Mouse (Mus musculus): ENCODE measurements at regions not wholly inside any gene's neighbourhood (a gene's known extent, or its start where the extent isn't known, plus 50 kb on each side); places are given as distances from the start of the nearest gene placed in this dataset.

DNA sequence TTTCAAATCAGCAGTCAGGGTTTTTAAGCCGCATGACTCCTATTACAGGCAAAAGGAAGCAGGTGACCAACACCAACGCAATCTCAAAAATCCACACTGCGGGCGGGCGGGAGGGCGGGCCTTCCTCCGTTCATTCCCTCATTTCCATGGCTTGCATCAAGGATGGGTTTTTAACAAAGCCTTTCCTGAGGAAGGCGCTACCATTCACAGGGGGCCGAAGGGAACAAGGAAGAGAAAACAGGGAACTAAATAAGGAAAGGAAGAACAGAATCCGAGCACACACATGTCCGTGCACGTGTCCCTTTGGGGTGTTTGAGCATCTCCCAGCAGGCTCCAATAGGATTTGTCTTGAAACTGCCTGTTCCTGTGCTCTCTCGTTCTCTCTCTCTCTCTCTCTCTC is 421.0 kb upstream of the Jarid2 start:
- DNase-seq (ENCODE audit: low read depth), result peak; percentile 24
- TF ChIP-seq POLR2A (IDR thresholded peaks at IDR 0.05; ENCODE audit: borderline replicate concordance, extremely low read depth, insufficient read depth, insufficient read length, poor library complexity, severe bottlenecking) (no peak), CTCF (IDR thresholded peaks at IDR 0.05; ENCODE audit: borderline replicate concordance, extremely low read depth, insufficient read depth, insufficient read length) (no peak)

DNA sequence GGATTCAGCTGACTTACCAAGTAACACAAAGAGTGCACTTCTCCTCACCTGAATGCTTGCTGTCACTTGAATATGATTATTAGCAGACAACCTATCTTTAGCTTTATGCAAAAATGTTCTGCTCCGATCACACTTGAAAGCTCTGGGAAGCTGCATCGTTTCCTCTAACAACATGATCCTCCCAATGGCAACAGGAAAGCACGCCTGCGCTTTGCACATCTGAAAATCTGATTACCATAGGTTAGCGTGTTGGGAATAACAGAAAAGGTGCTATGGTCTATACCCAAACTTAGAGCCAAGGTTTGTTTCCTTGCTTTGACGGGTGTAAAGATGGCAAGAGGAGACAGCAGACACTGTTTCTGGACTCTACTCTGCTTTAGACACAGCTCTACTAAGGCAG is 417.0 kb upstream of the Jarid2 start:
- no peak for DNase-seq (ENCODE audit: low read depth)
- TF ChIP-seq CTCF (IDR thresholded peaks at IDR 0.05; ENCODE audit: borderline replicate concordance, extremely low read depth, insufficient read depth, insufficient read length) (no peak), POLR2A (IDR thresholded peaks at IDR 0.05; ENCODE audit: borderline replicate concordance, extremely low read depth, insufficient read depth, insufficient read length, poor library complexity, severe bottlenecking) (no peak)

DNA sequence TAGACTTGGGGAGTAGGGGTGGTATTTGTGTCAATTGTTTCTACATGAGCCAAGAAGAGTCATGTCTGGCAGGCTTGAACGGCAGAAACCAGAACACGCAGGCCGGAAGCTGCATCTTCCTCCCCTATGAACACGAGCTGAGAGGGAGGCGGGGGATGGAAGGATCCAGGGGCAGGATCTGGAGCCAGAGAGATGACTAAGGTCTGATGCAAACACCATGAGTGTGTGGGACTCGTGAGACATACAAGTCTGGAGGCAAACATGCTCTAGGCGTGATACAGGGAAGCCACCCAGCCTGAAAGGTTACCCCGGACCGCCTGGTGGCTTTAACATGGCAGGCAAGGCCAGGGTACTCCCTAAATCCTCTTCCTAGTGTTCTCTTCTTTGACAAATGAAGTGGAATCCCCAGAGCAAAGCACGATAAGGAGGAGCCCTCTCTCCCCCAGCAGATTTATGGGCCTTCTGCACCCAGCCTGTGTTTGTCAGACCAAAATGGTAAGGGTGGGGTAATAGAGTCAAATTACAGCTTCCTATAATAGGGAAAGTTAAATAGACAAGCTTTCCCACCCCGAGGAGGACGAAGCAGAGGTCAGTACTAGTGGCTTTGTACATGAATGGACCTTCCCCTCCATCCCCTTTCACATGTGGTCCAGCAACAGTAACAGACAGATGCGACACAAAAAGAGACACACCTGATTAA is 412.4 kb upstream of the Jarid2 start:
- no peak for DNase-seq (ENCODE audit: low read depth)
- TF ChIP-seq POLR2A (IDR thresholded peaks at IDR 0.05; ENCODE audit: borderline replicate concordance, extremely low read depth, insufficient read depth, insufficient read length, poor library complexity, severe bottlenecking), result no peak
- no peak for TF ChIP-seq CTCF (IDR thresholded peaks at IDR 0.05; ENCODE audit: borderline replicate concordance, extremely low read depth, insufficient read depth, insufficient read length)

DNA sequence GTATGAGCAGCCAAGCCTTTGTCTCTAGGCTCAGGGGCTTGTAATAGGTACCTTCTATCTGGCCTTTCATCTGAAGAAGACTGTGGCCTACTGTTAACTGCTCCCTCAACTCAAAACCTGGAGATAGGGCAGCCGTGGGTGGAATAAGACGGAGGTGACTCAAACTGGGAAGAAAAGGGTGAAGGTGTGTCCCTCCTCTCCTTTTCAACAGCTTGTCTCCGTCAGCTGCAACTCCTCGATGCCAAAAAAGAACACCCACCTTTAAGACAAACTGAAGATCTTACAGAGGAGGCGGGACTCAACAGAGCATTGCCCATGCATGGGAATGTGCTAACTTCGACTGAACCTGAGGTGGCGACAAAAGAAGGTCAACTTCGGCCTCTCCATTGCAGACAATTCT is 411.7 kb upstream of the Jarid2 start:
- TF ChIP-seq CTCF (IDR thresholded peaks at IDR 0.05; ENCODE audit: borderline replicate concordance, extremely low read depth, insufficient read depth, insufficient read length) (no peak), POLR2A (IDR thresholded peaks at IDR 0.05; ENCODE audit: borderline replicate concordance, extremely low read depth, insufficient read depth, insufficient read length, poor library complexity, severe bottlenecking) (no peak)
- no peak for DNase-seq (ENCODE audit: low read depth)

DNA sequence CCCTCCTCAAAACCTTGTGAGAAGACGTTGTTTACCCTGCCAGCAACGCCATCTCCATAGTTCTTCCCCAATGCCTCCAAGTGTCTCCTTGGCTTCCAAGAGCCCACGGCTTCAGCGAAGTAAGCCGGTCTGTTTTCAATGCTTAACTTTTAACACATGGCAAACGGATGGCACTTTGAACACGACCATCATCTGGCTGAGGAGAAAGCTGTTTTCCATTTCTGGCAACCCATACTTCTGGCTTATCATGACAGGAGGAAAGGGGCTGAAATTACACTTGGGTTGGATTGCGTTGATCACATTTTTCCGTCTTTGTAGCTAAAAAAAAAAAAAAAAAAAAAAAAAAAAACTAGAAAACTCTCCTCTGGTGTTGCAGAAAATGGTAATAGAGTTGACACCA is 410.2 kb upstream of the Jarid2 start:
- TF ChIP-seq CTCF (IDR thresholded peaks at IDR 0.05; ENCODE audit: borderline replicate concordance, extremely low read depth, insufficient read depth, insufficient read length), result no peak
- DNase-seq (ENCODE audit: low read depth), result peak; percentile 23

DNA sequence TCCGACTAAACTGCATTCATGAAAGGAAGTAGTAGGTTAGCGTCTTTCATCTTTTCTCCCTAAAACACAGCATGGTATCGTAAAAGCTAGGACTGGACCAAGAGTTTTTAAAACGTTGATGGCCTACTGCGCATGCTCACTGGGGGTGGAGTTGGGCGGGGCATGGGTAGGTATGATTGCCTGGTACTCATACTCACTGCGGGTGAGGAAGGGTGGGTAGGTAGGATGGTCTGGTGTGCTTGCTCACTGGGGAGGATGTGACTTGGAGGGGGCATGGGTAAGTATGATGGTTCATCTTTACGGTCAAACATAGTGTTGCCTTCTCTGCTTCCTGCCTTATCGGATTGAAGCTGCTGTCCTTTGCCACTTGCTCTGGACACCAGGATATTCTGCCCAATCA is 409.8 kb upstream of the Jarid2 start:
- DNase-seq (ENCODE audit: low read depth), result no peak
- TF ChIP-seq POLR2A (IDR thresholded peaks at IDR 0.05; ENCODE audit: borderline replicate concordance, extremely low read depth, insufficient read depth, insufficient read length, poor library complexity, severe bottlenecking) (no peak), CTCF (IDR thresholded peaks at IDR 0.05; ENCODE audit: borderline replicate concordance, extremely low read depth, insufficient read depth, insufficient read length) (no peak)

DNA sequence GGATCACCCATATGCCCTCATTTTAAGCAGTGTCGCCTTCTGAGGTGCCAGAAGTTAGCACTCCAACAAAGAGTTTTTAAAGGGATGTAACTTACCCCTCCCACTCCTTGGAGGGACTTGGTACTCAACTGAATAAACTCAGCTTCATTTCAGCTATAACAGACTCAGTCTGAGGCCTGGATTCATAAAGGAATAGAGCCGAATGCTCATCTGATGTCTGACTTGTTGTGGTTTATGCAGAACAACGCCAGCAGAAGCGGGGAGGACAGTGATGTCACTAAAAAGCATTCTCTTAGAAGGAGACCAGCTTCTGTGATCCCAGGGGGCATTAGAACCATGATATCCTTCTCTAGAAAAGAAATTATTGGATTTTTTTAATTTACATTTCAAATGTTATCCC is 409.0 kb upstream of the Jarid2 start:
- no peak for DNase-seq (ENCODE audit: low read depth)
- TF ChIP-seq POLR2A (IDR thresholded peaks at IDR 0.05; ENCODE audit: borderline replicate concordance, extremely low read depth, insufficient read depth, insufficient read length, poor library complexity, severe bottlenecking), result no peak
- no peak for TF ChIP-seq CTCF (IDR thresholded peaks at IDR 0.05; ENCODE audit: borderline replicate concordance, extremely low read depth, insufficient read depth, insufficient read length)

DNA sequence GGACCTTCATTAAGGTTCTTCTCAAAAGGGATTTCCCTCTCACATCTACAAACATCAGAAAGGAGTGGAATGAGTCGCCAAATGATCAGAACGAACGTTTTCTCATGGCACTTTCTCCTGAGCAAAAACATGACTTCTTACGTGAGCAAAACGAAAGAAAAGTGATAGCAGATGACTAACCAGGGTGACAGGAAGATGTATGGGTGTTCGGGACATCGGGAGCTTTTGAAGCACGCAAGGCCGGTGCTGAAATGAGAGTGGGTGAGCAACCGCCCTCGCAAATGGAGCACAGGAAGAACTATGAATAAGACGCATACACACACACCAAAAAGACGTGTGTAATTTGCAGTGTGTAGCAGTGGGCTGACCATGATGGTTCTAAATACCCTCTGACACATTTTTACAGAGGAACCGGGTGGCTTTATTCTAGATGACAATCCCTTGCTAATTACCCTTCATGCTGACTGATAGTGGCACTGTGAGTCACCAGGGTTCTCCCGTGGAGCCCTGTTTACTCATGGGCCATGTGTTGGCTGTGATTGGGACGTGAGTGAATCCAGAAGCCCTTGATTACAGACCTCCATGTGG is 408.2 kb upstream of the Jarid2 start:
- no peak for TF ChIP-seq POLR2A (IDR thresholded peaks at IDR 0.05; ENCODE audit: borderline replicate concordance, extremely low read depth, insufficient read depth, insufficient read length, poor library complexity, severe bottlenecking)
- TF ChIP-seq CTCF (IDR thresholded peaks at IDR 0.05; ENCODE audit: borderline replicate concordance, extremely low read depth, insufficient read depth, insufficient read length), result no peak
- DNase-seq (ENCODE audit: low read depth), result no peak

DNA sequence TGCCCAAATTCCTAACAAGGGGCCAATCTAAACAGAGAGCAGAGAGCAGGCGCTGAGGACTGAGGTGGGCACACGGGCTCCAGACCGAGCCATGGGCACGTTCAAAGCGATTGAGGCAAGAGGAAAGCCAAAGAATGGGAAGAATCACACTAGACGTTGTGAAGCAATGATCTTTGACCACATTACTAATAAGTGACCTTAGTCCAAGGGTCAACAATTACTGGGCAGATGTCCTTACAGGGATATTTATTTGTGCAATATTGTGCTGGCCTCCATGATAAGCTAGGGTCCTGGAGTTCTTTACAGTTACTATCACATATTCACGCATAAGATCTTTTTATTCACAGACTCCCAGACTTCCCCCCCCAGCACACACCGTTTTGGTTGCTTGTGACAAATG is 400.9 kb upstream of the Jarid2 start:
- no peak for TF ChIP-seq CTCF (IDR thresholded peaks at IDR 0.05; ENCODE audit: borderline replicate concordance, extremely low read depth, insufficient read depth, insufficient read length)
- DNase-seq (ENCODE audit: low read depth), result no peak

DNA sequence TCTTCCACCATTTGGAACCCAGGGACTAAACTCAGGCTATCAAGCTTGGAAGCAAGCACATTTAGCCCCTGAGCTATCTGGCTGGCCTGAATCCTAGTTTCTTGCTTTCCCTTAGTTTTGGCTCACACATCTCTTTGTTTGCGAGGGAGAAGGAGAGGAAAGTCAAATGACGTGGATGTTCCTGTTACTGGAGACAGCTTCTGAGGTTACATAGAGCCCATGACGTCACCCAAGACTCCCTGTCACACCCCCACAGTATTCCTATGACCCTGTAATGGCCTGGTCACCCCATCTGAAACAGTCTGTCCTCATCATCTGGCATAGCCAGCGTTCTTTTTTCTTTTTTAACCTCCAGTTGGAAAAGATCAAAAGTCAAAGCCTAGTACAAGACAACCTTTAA is 400.1 kb upstream of the Jarid2 start:
- DNase-seq (ENCODE audit: low read depth), result no peak
- TF ChIP-seq POLR2A (IDR thresholded peaks at IDR 0.05; ENCODE audit: borderline replicate concordance, extremely low read depth, insufficient read depth, insufficient read length, poor library complexity, severe bottlenecking), result no peak
- no peak for TF ChIP-seq CTCF (IDR thresholded peaks at IDR 0.05; ENCODE audit: borderline replicate concordance, extremely low read depth, insufficient read depth, insufficient read length)

DNA sequence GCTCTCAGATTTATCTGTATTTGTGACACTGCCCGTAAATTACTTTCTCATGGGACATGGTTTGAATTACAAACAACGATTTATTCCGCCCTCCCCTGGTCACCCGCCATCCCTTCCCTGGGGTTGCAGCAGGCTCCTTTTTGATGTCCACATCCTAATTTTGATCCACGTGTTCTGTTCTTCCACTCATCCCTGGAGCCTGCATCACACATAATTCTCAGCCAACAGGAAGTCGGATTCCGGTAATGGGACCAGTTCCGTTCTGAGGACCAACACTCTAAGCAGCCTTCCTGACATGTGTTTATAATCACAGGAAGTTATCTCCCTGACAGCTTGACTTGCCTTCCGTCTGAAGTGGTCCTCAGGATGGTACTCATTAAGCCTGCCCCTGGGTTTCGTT is 399.6 kb upstream of the Jarid2 start:
- TF ChIP-seq POLR2A (IDR thresholded peaks at IDR 0.05; ENCODE audit: borderline replicate concordance, extremely low read depth, insufficient read depth, insufficient read length, poor library complexity, severe bottlenecking) (no peak), CTCF (IDR thresholded peaks at IDR 0.05; ENCODE audit: borderline replicate concordance, extremely low read depth, insufficient read depth, insufficient read length) (no peak)
- DNase-seq (ENCODE audit: low read depth), result no peak

DNA sequence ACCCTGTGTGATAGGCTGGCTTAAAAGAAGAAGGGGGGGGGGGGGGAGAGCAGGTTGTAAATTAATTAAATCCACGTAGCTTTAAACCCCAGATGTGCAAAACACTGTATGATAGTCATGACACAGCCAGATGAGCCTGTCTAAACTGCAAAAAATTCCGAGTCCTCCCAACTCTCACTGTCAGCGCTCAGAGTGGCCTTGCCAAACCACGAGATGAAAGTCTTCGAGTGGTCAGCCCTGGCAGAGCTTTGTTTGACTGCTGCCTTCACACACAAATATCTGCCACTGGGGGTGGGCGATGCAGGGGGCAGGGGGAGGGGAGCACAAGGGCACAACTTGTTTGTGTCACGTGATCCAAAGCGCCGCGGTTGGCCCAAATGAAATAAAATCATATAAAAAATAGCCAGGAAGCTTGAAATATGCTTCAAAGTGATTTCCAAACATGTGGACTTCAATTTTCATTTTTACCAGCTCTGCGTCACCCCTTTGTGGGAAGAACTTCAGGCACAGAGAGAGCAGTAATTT is 396.5 kb upstream of the Jarid2 start:
- DNase-seq (ENCODE audit: low read depth), result no peak
- TF ChIP-seq POLR2A (IDR thresholded peaks at IDR 0.05; ENCODE audit: borderline replicate concordance, extremely low read depth, insufficient read depth, insufficient read length, poor library complexity, severe bottlenecking) (no peak), CTCF (IDR thresholded peaks at IDR 0.05; ENCODE audit: borderline replicate concordance, extremely low read depth, insufficient read depth, insufficient read length) (no peak)

All from brain, embryonic 14.5 days (tissue).